Mouse (Mus musculus): ENCODE measurements around the gene Ndufb7.

- TF ChIP-seq CTCF (IDR thresholded peaks at IDR 0.05; ENCODE audit: insufficient read depth, low read depth, low read length), result no peak
- no peak for TF ChIP-seq POLR2A (IDR thresholded peaks at IDR 0.05; ENCODE audit: insufficient read depth, low read depth, low read length)
Measured at GRCm38 (mm10) chr8:83535736-83536135, 30.7 kb upstream of the Ndufb7 start, which contains the start of gene Olfr370.
